Mouse (Mus musculus) frontal cortex, adult 2 months (tissue): Measurements from ENCODE around the gene Tdpoz1. TPM values are rescaled to one million over a fixed set of nuclear protein-coding genes. Genes with fewer than 3 reads are reported as not detected.
"Not testable (repeated sequence)": the region's sequence is repeated elsewhere in the genome, so short reads cannot be mapped to it uniquely, and the experiment has no call there.

Experiments
- DNase-seq, 2 experiments: peaks; one replicate each; pipeline ENCODE4 v3.0.0; 2022; ENCODE audit warnings: low spot score in 1 of 2; ENCODE audit errors: extremely low spot score in 1 of 2
- polyA plus RNA-seq: library from polyadenylated mRNA; depleted of rRNA; stranded (reverse); fragments of >200 nt; gene quantifications from 2 replicates; pipeline ENCODE4 v1.2.3, GENCODE M21; 2012; rRNA removed

The Tdpoz1 gene
- not detected in 2 replicates for polyA plus RNA-seq

DNA sequence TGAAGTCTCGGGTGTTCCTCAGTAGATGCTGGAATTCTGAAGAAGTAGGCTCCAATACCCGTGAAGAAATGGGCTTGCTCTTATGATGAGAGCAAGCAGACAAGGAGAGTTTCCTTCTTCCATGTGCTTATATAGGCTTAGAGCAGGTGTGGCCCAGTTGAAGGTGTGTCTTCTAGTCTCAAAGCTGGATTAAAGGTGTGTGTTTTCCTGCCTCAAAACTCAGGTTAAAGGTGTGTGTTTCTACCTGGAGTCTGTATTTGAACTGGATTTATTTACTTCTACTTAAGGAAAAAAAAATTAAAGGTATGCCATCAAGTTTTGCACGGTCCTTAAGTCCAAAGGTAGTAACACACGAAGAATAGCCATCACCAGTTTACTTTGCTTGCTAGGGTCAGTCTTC, at the start of gene Tdpoz1:
TSS of gene Tdpoz1 (minus strand) at position 101 of the 400 bp plus-strand sequence.
- not testable (repeated sequence) for DNase-seq

DNA sequence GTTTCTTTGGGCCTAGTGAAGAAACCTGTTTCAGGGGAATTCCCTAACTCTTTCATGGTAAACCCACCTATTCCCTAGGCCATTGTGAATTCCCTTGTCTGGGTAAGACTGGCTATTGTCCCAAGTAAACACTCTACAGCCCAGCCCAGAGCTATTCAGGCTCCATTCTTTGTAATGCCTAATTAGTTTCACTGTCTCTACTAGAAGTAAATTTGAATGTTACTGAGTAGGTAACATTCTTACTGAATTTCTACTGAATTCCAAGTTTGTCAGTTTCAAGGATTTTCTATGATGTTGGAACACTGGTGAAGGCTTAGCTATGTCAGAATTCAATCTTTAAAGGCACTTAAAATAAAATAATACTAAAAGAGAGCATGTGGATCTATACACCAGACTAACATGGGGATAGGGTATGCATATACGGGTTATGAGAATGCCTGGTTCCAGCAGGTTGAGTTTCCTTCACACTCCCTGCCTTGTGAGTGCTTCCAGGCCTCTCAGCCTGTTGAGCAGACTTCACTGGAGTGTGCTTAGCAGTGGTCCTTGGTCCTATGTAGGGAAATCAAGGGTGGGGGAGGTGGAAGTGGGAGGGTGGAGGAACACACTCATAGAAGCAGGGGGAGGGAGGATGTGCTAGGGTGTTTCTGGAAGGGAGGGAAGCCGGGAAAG, 33.0 kb upstream of the Tdpoz1 start:
- DNase-seq: not testable (repeated sequence)

GRCm38 (mm10) chr3:93692970-93693369, 16.9 kb upstream of the Tdpoz1 start, which contains the start of gene Gm37596:
Gm37596 (minus strand) TSS chr3:93693070.
- not testable (repeated sequence) for DNase-seq

DNA sequence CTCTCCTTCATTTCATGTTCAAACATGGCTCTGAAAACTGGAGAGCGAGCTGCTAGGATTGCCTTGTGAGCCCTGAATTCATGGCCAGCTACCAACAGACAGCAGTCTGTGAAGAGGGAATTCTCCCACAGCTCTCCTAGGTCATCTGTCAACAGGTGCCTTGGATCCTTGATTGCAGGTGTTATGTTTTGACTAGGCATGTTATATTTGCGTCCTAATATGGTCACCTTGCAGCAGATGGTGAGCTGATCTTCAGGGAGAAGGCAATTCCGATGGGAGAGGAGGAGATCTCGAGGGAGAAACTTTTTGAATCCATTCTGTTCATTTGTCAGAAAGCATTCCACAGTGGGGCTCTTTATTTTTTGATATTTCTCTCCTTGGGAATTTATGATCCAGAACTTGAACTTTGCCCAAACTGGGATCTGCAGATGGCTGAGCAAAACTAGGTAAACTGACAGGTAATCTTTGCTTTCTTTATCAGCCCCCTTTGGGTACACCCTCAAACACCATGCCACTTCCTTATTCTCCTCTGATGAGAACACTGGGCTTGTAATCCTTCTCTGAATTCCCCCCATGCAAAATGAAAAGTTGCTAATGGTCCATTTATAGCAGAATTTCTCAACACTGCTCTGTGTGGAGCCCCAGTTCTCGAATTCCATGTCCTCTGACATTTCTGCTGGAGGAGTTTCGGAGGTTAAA, 5.2 kb downstream of the Tdpoz1 start:
- DNase-seq: not testable (repeated sequence)

GRCm38 (mm10) chr3:93654260-93654659, 21.9 kb downstream of the Tdpoz1 start:
- DNase-seq: no peak

- DNase-seq: no peak
Observed at GRCm38 (mm10) chr3:93652586-93652985, 23.5 kb downstream of the Tdpoz1 start, which contains the start of gene Tdpoz2. Tdpoz2 (minus strand) TSS chr3:93652686.

DNA sequence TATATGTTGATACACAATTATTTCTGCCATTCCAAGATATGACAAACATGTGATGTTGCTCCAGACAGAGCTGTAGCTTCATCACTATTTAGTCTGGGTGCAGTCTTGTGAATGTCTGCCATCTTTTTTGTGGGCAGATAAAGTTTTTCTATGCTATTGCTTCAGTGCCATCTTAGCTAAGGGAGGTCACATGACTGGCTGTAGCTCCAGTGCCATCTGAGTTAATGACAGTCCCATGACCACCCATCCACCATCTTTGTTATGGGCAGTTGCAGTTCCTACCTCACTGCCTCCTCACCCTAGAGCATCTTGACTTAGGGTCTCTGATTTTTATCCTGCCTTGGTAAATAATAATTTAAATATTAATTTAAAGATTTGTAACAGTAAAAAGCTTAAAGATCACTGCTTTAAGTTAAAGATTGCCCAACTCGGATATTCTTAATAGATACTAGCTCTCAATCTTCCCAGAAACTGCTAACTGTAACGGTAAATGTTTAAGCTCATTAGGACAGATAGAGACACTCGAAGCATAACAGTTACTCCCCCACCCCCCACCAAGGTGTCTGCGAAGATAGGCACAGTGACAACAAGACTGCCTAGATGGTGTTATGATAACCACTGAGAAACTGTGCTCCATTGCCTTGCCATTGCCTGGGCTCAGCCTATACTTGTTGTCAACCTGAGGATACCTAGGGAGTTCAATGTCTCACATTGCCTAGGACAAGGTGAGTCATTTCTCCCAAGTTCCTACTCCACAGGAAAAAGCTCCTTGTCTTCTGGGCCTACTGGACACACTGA, 45.0 kb downstream of the Tdpoz1 start:
- not testable (repeated sequence) for DNase-seq

Other genes starting within 250 kb of the Tdpoz1 start
- 2.6 and 2.9 TPM in 2 replicates for gene Tchh, start 234.0 kb downstream of the Tdpoz1 start, polyA plus RNA-seq
- gene Tchhl1, start 207.6 kb downstream of the Tdpoz1 start, polyA plus RNA-seq: not detected in 2 replicates
- 20.6 and 23.9 TPM in 2 replicates for gene S100a11, start 155.8 kb downstream of the Tdpoz1 start, polyA plus RNA-seq
- gene S100a10, start 121.2 kb downstream of the Tdpoz1 start, polyA plus RNA-seq: 63.1 and 65.8 TPM in 2 replicates
- gene Tdpoz2, start 23.6 kb downstream of the Tdpoz1 start, polyA plus RNA-seq: not detected in 2 replicates
- gene Gm37596, start 16.8 kb upstream of the Tdpoz1 start, polyA plus RNA-seq: not detected in 2 replicates
- gene Gm5773, start 96.7 kb upstream of the Tdpoz1 start, polyA plus RNA-seq: not detected in 2 replicates
- gene Tdpoz4, start 120.1 kb upstream of the Tdpoz1 start, polyA plus RNA-seq: not detected in 2 replicates
- gene Tdpoz3, start 149.7 kb upstream of the Tdpoz1 start, polyA plus RNA-seq: not detected in 2 replicates